Mouse (Mus musculus) left cerebral cortex, adult 9 months (tissue): Measurements from ENCODE around the gene Plekhg1.

Experiments used
- DNase-seq, 2 experiments: peaks; one replicate each; pipeline ENCODE4 v3.0.0; 2022; ENCODE audit warnings: low spot score in 2 of 2

The Plekhg1 gene

DNA sequence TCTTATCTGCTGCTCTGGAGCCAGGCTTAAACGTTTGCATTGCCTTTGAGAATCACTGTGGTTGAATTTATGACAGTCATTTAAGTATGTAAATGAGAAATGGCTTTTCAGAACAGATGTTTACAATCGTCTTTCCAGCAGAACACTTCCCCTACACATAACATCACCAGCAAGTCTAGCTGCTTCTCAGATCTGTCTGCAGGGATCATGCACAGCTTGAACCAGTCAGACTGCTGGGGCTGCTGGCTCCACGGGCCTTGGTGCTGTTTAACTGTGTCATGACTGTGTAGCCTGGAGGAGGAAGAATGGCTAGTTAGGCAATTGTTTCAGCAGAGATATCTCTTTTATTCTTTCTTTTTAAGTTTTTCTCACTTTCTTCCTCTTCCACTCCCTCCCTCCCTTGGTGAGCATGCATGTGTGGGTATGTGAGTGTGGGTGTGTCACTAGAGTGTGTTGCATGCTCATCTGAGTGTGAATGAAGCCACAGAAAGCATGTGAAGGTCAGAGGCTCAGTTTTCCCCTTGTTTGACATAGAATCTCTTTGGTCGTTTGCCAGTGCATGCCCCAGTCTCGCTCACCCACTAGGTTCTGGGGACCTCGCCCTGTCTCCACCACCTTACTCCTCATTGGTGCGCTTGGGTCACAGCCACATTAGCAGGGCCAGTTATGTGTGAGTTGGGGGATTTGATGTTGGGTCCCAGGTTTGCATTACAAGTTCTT lies 266.3 kb downstream of the Plekhg1 start:
- no peak for DNase-seq
